Mouse (Mus musculus): ENCODE results near the gene Arrdc5.

The Arrdc5 gene

DNA sequence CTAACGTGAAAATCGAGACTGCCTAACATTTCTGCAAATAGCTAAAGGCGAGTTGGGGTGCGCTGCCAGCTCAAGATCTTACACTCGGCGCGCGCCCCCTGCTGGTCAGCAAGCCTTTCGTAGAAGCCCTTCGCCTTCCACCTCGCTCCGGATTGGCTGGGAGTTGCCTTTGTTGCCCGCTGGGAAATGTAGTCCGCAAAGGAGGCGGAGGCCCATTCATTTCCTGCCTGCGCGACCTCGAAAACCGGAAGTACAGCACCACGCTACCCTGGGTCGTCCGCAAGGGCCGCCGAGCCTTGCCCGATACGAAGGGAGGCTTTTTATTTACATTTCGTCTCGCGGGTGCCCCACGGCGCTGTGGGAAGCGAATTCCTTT is 44.2 kb downstream of the Arrdc5 start:
- DNase-seq (ENCODE audit: low spot score): peak; percentile 98

GRCm38 (mm10) chr17:56255429-56255828 is 44.7 kb downstream of the Arrdc5 start:
- DNase-seq (ENCODE audit: low spot score): no peak

GRCm38 (mm10) chr17:56254695-56255094 is 45.4 kb downstream of the Arrdc5 start:
- DNase-seq (ENCODE audit: low spot score): no peak

GRCm38 (mm10) chr17:56251136-56251829 is 48.8 kb downstream of the Arrdc5 start:
- DNase-seq (ENCODE audit: low spot score): no peak

GRCm38 (mm10) chr17:56245608-56246007 is 54.5 kb downstream of the Arrdc5 start:
- no peak for DNase-seq (ENCODE audit: low spot score)

Measured in urinary bladder, postnatal 10 days (tissue).